Mouse (Mus musculus): Measurements from ENCODE around the gene Slc25a45.

GRCm38 (mm10) chr19:5852035-5852722 lies 25.4 kb upstream of the Slc25a45 start:
- TF ChIP-seq CTCF (IDR thresholded peaks at IDR 0.05; ENCODE audit: extremely low read depth, insufficient read length, insufficient replicate concordance, low read depth, low read length) (no peak), POLR2A (IDR thresholded peaks at IDR 0.05; ENCODE audit: low read depth, low read length) (no peak)
